Mouse (Mus musculus) MEL (cell line): ENCODE measurements around the gene 1700003F12Rik. TPM values are rescaled to one million over a fixed set of nuclear protein-coding genes. Genes with fewer than 3 reads are reported as not detected.

Experiments
- DNase-seq: peaks from one replicate; pipeline ENCODE4 v3.0.0; 2011; ENCODE audit warnings: low read depth, low spot score
- H3K27ac ChIP-seq: 2 replicates; pipeline ENCODE4 v1.5.1; 2012; ENCODE audit warnings: low read depth, mild to moderate bottlenecking, control low read depth, low read length, moderate library complexity; ENCODE audit not compliant: control insufficient read depth
- H3K27me3 ChIP-seq, 2 experiments: fragments of 150-350 bp in 1 of 2; sonication (generic) in 1 of 2; 2 replicates each; pipeline ENCODE4 v1.6.1; 2012; ENCODE audit warnings: low read length in 2 of 2, mild to moderate bottlenecking in 2 of 2, improper control_type of control experiment in 1 of 2, moderate library complexity in 1 of 2; ENCODE audit not compliant: insufficient read depth in 2 of 2, control insufficient read depth in 1 of 2
- H3K36me3 ChIP-seq, 2 experiments: 2 replicates each; pipeline ENCODE4 v1.6.1; 2012 to 2014; ENCODE audit warnings: low read length in 2 of 2, improper control_type of control experiment in 1 of 2, inconsistent platforms in 1 of 2, mild to moderate bottlenecking in 1 of 2; ENCODE audit not compliant: insufficient read depth in 2 of 2, control insufficient read depth in 1 of 2
- H3K4me1 ChIP-seq, 2 experiments: fragments of 150-350 bp in 1 of 2; sonication (generic) in 1 of 2; 2 replicates each; pipeline ENCODE4 v1.6.1; 2012; ENCODE audit warnings: low read length in 2 of 2, improper control_type of control experiment in 1 of 2, mild to moderate bottlenecking in 1 of 2; ENCODE audit not compliant: insufficient read depth in 2 of 2, control insufficient read depth in 1 of 2
- H3K4me3 ChIP-seq, 2 experiments: fragments of 150-350 bp in 1 of 2; sonication (generic) in 1 of 2; 2 replicates each; pipeline ENCODE4 v1.5.1; 2012; ENCODE audit warnings: low read depth in 2 of 2, low read length in 2 of 2, mild to moderate bottlenecking in 2 of 2, moderate library complexity in 2 of 2, control low read depth in 1 of 2, improper control_type of control experiment in 1 of 2; ENCODE audit not compliant: control insufficient read depth in 1 of 2, insufficient read depth in 1 of 2
- H3K79me2 ChIP-seq: 2 replicates; pipeline ENCODE4 v1.6.1; 2012; ENCODE audit warnings: mild to moderate bottlenecking, low read length, moderate library complexity; ENCODE audit not compliant: control insufficient read depth, poor library complexity, insufficient read depth
- H3K9ac ChIP-seq: 2 replicates; pipeline ENCODE4 v1.6.1; 2012; ENCODE audit warnings: low read depth, mild to moderate bottlenecking, control low read depth, low read length, moderate library complexity; ENCODE audit not compliant: control insufficient read depth, poor library complexity, severe bottlenecking
- H3K9me3 ChIP-seq: fragments of 150-350 bp; sonication (generic); replicated peaks from 2 replicates; pipeline ENCODE4 v1.6.1; 2012; ENCODE audit warnings: mild to moderate bottlenecking, low read length, improper control_type of control experiment, moderate library complexity; ENCODE audit not compliant: insufficient read depth
- BHLHE40 ChIP-seq: IDR thresholded peaks from 2 replicates; pipeline ENCODE4 v1.6.1; 2012; ENCODE audit warnings: low read depth, mild to moderate bottlenecking, inconsistent platforms, low read length, improper control_type of control experiment, borderline replicate concordance
- CHD1 ChIP-seq: IDR thresholded peaks from 2 replicates; pipeline ENCODE4 v1.6.1; 2012; ENCODE audit warnings: low read depth, mild to moderate bottlenecking, inconsistent platforms, low read length, improper control_type of control experiment
- CTCF ChIP-seq, 3 experiments: IDR thresholded peaks in 2 of 3; conservative IDR thresholded peaks in 1 of 3; 2 replicates each; pipeline ENCODE4 v1.5.1; 2011 to 2012; ENCODE audit warnings: low read length in 3 of 3, low read depth in 2 of 3, mild to moderate bottlenecking in 2 of 3, improper control_type of control experiment in 1 of 3, inconsistent platforms in 1 of 3, mixed read lengths in 1 of 3, moderate library complexity in 1 of 3; ENCODE audit not compliant: control insufficient read depth in 1 of 3, insufficient read depth in 1 of 3, poor library complexity in 1 of 3, severe bottlenecking in 1 of 3
- E2F4 ChIP-seq: IDR thresholded peaks from 2 replicates; pipeline ENCODE4 v1.6.1; 2011; ENCODE audit warnings: low read depth, low read length, improper control_type of control experiment, borderline replicate concordance
- ELF1 ChIP-seq: IDR thresholded peaks from 2 replicates; pipeline ENCODE4 v1.6.1; 2014; ENCODE audit warnings: low read depth, mild to moderate bottlenecking, inconsistent platforms, low read length, improper control_type of control experiment, moderate library complexity
- EP300 ChIP-seq, 2 experiments: IDR thresholded peaks; 2 replicates each; pipeline ENCODE4 v1.6.1; 2011; ENCODE audit warnings: improper control_type of control experiment in 2 of 2, low read length in 2 of 2, low read depth in 1 of 2, mild to moderate bottlenecking in 1 of 2
- ETS1 ChIP-seq: IDR thresholded peaks from 2 replicates; pipeline ENCODE4 v1.6.1; 2012; ENCODE audit warnings: low read depth, mild to moderate bottlenecking, inconsistent platforms, low read length, improper control_type of control experiment, moderate library complexity
- MAX ChIP-seq: IDR thresholded peaks from 2 replicates; pipeline ENCODE4 v1.6.1; 2011; ENCODE audit warnings: low read length, improper control_type of control experiment
- NRF1 ChIP-seq: IDR thresholded peaks from 2 replicates; pipeline ENCODE4 v1.6.1; 2014; ENCODE audit warnings: low read depth, mild to moderate bottlenecking, inconsistent platforms, low read length, improper control_type of control experiment, moderate library complexity; ENCODE audit not compliant: poor library complexity, insufficient read depth, severe bottlenecking
- POLR2A ChIP-seq, 2 experiments: IDR thresholded peaks; 2 replicates each; pipeline ENCODE4 v1.6.1; 2011 to 2012; ENCODE audit warnings: low read length in 2 of 2, mild to moderate bottlenecking in 2 of 2, control low read depth in 1 of 2, improper control_type of control experiment in 1 of 2, low read depth in 1 of 2, moderate library complexity in 1 of 2; ENCODE audit not compliant: control insufficient read depth in 1 of 2, insufficient read depth in 1 of 2, poor library complexity in 1 of 2
- RAD21 ChIP-seq: IDR thresholded peaks from 2 replicates; pipeline ENCODE4 v1.6.1; 2011; ENCODE audit warnings: mild to moderate bottlenecking, low read depth, low read length, improper control_type of control experiment
- SIN3A ChIP-seq: IDR thresholded peaks from 2 replicates; pipeline ENCODE4 v1.6.1; 2012; ENCODE audit warnings: low read length, improper control_type of control experiment, inconsistent platforms
- TAL1 ChIP-seq: IDR thresholded peaks from 2 replicates; pipeline ENCODE4 v1.6.1; 2012; ENCODE audit warnings: mild to moderate bottlenecking, inconsistent platforms, low read length, moderate library complexity, mixed read lengths
- ZC3H11A ChIP-seq: IDR thresholded peaks from 2 replicates; pipeline ENCODE4 v1.6.1; 2012; ENCODE audit warnings: low read depth, mild to moderate bottlenecking, inconsistent platforms, low read length, improper control_type of control experiment
- ZMIZ1 ChIP-seq: IDR thresholded peaks from 2 replicates; pipeline ENCODE4 v1.6.1; 2012; ENCODE audit warnings: low read depth, mild to moderate bottlenecking, inconsistent platforms, low read length, improper control_type of control experiment, moderate library complexity
- ZNF384 ChIP-seq: IDR thresholded peaks from 2 replicates; pipeline ENCODE4 v1.6.1; 2012; ENCODE audit warnings: low read depth, mild to moderate bottlenecking, inconsistent platforms, low read length, improper control_type of control experiment
- polyA plus RNA-seq, 2 experiments: library from polyadenylated mRNA; stranded (reverse) in 1 of 2; unstranded in 1 of 2; fragments of >175 nt in 1 of 2; fragments of >200 nt in 1 of 2; gene quantifications; 2 replicates each; pipeline versions ENCODE4 v1.2.1 to v1.2.4; 2012; ENCODE audit warnings: low replicate concordance in 2 of 2, low read depth in 1 of 2; ENCODE audit not compliant: insufficient read length in 2 of 2, insufficient read depth in 1 of 2, missing spikeins in 1 of 2
- total RNA-seq: library from RNA; depleted of rRNA; stranded (reverse); fragments of 300-350 nt; gene quantifications from 2 replicates; pipeline ENCODE4 v1.2.3, GENCODE M21; 2012

The 1700003F12Rik gene
- total and polyA plus RNA-seq, 3 experiments = 0.42 to 0.72 TPM; not detected in 1

- no peaks in the 10 kb centered on the region for H3K9me3 ChIP-seq
- H3K27ac ChIP-seq = no peak overlapping the region
- TF ChIP-seq ZMIZ1 (no peak), CHD1 (no peak), TAL1 (no peak), POLR2A (IDR thresholded peaks at IDR 0.05; ENCODE audit: control insufficient read depth in 1 of 2, insufficient read depth in 1 of 2, low read depth in 1 of 2, low read length in 2 of 2, poor library complexity in 1 of 2) (no peak), ELF1 (no peak), CTCF (IDR thresholded peaks at IDR 0.05 in 2 of 3, conservative IDR thresholded peaks at IDR 0.05 in 1 of 3; ENCODE audit: control insufficient read depth in 1 of 3, insufficient read depth in 1 of 3, low read depth in 2 of 3, low read length in 3 of 3, poor library complexity in 1 of 3, severe bottlenecking in 1 of 3) (no peak), ETS1 (no peak), RAD21 (no peak), NRF1 (no peak), ZC3H11A (no peak), BHLHE40 (no peak), E2F4 (no peak), ZNF384 (no peak), EP300 (IDR thresholded peaks at IDR 0.05; ENCODE audit: low read depth in 1 of 2, low read length in 2 of 2) (no peak), SIN3A (no peak)
- H3K4me3 ChIP-seq = no peak overlapping the region
- no peaks in the 10 kb centered on the region for H3K27me3 ChIP-seq
- peaks cover 0 to 14% of the 10 kb centered on the region in 2 experiments; a peak in 3 of 4 replicates for H3K4me1 ChIP-seq
- no peak overlapping the region for H3K9ac ChIP-seq
- H3K36me3 ChIP-seq = peaks cover 6 to 13% of the 10 kb centered on the region in 2 experiments
- no peak for DNase-seq
- H3K79me2 ChIP-seq = peaks cover 32% of the 10 kb centered on the region
These were observed 18.7 kb downstream of the 1700003F12Rik start for GRCm38 (mm10) chr2:154565562-154565961.

- Histone ChIP-seq H3K9ac (no peak overlapping the region), H3K27ac (no peak overlapping the region), H3K27me3 (no peaks in the 10 kb centered on the region), H3K4me3 (no peak overlapping the region), H3K36me3 (peaks cover 6 to 22% of the 10 kb centered on the region in 2 experiments), H3K4me1 (peaks cover 0 to 23% of the 10 kb centered on the region in 2 experiments; a peak in 3 of 4 replicates), H3K79me2 (peaks cover 32% of the 10 kb centered on the region), H3K9me3 (no peaks in the 10 kb centered on the region)
- TF ChIP-seq POLR2A (IDR thresholded peaks at IDR 0.05; ENCODE audit: control insufficient read depth in 1 of 2, insufficient read depth in 1 of 2, low read depth in 1 of 2, low read length in 2 of 2, poor library complexity in 1 of 2) = 0 out of 4 replicates have a peak, but pooled peaks of 1 of the 2 experiments have one; percentile 25
- TF ChIP-seq MAX = no peak
- DNase-seq = no peak
These were observed 19.8 kb downstream of the 1700003F12Rik start for GRCm38 (mm10) chr2:154566641-154567040.
